Mouse (Mus musculus): ENCODE data around the gene Cplx3. TPM values are rescaled to one million over a fixed set of nuclear protein-coding genes. Genes with fewer than 3 reads are reported as not detected.

Gene Cplx3
- polyA plus RNA-seq, 1 experiment from 2014 or later: not detected

GRCm38 (mm10) chr9:57598851-57599563, 7.1 kb downstream of the Cplx3 start:
- Histone ChIP-seq H3K4me3 (no peak overlapping the region), H3K9me3 (replicated peaks) (no peaks in the 10 kb centered on the region), H3K4me1 (replicated peaks) (peaks cover 38% of the 10 kb centered on the region), H3K4me2 (no peak overlapping the region), H3K27ac (no peak overlapping the region), H3K9ac (no peak overlapping the region), H3K36me3 (peaks cover 13% of the 10 kb centered on the region; the same call in 1 of the 2 replicates), H3K27me3 (peaks cover 3% of the 10 kb centered on the region)
- ATAC-seq (replicated peaks; ENCODE audit: insufficient number of reproducible peaks, insufficient read depth, low FRiP score, low read depth): no peak
- WGBS: 62% methylated on average over 8 of the region's 8 CpGs

DNA sequence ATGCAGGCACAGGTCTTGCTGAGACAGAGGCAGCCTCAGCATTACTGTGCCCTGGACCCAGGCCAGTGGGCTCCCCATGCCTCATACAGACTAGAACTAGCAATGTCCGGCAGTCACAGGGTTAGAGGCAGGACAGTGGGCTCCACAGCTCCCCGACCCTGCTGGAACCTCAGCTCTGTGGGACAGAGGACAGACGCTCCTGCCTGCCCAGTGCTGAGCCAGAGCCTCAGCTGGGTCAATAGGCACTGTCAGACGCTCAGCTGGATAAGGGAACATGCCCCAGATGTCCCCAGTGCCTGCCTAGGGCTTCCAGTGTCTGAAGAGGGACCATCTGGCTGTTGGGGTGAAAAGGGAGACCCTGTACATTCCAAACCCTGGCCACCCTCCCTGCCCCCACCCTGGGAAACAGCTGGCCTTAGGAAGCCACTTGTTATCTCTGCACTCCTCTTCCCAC, 8.1 kb downstream of the Cplx3 start:
- no peak overlapping the region for H3K4me2 ChIP-seq
- H3K4me3 ChIP-seq: no peak overlapping the region
- ATAC-seq (replicated peaks; ENCODE audit: insufficient number of reproducible peaks, insufficient read depth, low FRiP score, low read depth): no peak
- H3K36me3 ChIP-seq: peaks cover 19% of the 10 kb centered on the region; the same call in 1 of the 2 replicates
- peaks cover 44% of the 10 kb centered on the region for H3K4me1 ChIP-seq (replicated peaks)
- H3K9me3 ChIP-seq (replicated peaks): no peaks in the 10 kb centered on the region
- H3K27me3 ChIP-seq: no peaks in the 10 kb centered on the region
- no peak overlapping the region for H3K9ac ChIP-seq
- WGBS: 17% methylated on average over 4 of the region's 4 CpGs
- H3K27ac ChIP-seq: no peak overlapping the region

DNA sequence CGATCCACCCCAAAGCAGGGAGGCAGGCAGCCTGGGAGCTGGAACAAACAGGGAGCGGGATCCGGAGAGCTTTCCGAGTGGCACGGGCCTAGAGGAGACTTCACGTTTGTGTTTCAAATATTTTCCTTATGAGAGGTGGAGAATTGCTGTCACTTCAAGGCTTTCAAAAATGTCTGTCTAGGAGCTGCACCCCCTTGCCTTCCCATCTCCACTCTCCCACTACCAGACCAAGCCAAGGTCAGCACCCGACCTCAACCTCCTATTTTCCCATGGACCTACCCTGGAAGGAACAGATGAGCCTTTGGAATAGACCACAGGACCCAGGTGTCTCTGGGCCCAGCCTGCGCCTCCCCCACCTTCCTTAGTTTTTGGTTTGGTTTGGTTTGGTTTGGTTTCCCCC, 8.8 kb downstream of the Cplx3 start:
- Histone ChIP-seq H3K27me3 (no peaks in the 10 kb centered on the region), H3K4me2 (no peak overlapping the region), H3K4me1 (replicated peaks) (peaks cover 41% of the 10 kb centered on the region), H3K9ac (no peak overlapping the region), H3K9me3 (replicated peaks) (no peaks in the 10 kb centered on the region), H3K27ac (no peak overlapping the region), H3K4me3 (no peak overlapping the region), H3K36me3 (peaks cover 25% of the 10 kb centered on the region; the same call in 1 of the 2 replicates)
- WGBS: 80% methylated on average over 8 of the region's 8 CpGs
- ATAC-seq (replicated peaks; ENCODE audit: insufficient number of reproducible peaks, insufficient read depth, low FRiP score, low read depth): no peak

DNA sequence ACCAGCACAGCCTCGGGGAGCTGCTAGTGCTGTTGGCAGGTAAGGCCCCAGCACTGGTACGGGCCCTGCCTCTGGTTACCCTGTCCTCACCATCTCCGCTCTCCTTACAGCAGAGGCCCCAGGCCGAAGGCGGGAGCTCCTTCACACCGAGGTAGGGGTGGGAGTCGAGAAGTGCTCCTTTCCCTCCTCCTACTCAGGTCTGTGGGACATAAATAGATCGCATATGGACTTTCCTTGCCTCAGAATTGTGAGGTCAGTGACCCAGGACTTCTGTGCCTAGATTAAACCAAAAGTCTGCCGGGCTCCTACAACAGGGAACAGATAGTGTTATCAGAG, 11.9 kb downstream of the Cplx3 start:
- no peaks in the 10 kb centered on the region for H3K9me3 ChIP-seq (replicated peaks)
- peaks cover 28% of the 10 kb centered on the region for H3K4me1 ChIP-seq (replicated peaks)
- 50% methylated on average over 9 of the region's 9 CpGs for WGBS
- no peak for ATAC-seq (replicated peaks; ENCODE audit: insufficient number of reproducible peaks, insufficient read depth, low FRiP score, low read depth)
- H3K36me3 ChIP-seq: peaks cover 29% of the 10 kb centered on the region; the same call in 1 of the 2 replicates
- H3K4me2 ChIP-seq: no peak overlapping the region
- no peak overlapping the region for H3K27ac ChIP-seq
- no peaks in the 10 kb centered on the region for H3K27me3 ChIP-seq
- H3K9ac ChIP-seq: no peak overlapping the region
- H3K4me3 ChIP-seq: no peak overlapping the region

GRCm38 (mm10) chr9:57593454-57594173, 12.5 kb downstream of the Cplx3 start:
- Histone ChIP-seq H3K9me3 (replicated peaks) (no peaks in the 10 kb centered on the region), H3K36me3 (peaks cover 29% of the 10 kb centered on the region; the same call in 1 of the 2 replicates), H3K27ac (no peak overlapping the region), H3K4me3 (no peak overlapping the region), H3K9ac (no peak overlapping the region), H3K4me1 (replicated peaks) (peaks cover 34% of the 10 kb centered on the region), H3K27me3 (no peaks in the 10 kb centered on the region), H3K4me2 (no peak overlapping the region)
- WGBS: 56% methylated on average over 12 of the region's 12 CpGs
- no peak for ATAC-seq (replicated peaks; ENCODE audit: insufficient number of reproducible peaks, insufficient read depth, low FRiP score, low read depth)

GRCm38 (mm10) chr9:57590726-57591125, 15.4 kb downstream of the Cplx3 start:
- Histone ChIP-seq H3K9ac (no peak overlapping the region), H3K4me1 (replicated peaks) (peaks cover 25% of the 10 kb centered on the region), H3K36me3 (peaks cover 26% of the 10 kb centered on the region; the same call in 1 of the 2 replicates), H3K4me2 (peak overlapping the region; percentile 85; the same call in 1 of the 2 replicates), H3K27me3 (no peaks in the 10 kb centered on the region), H3K27ac (no peak overlapping the region), H3K4me3 (no peak overlapping the region), H3K9me3 (replicated peaks) (no peaks in the 10 kb centered on the region)
- 39% methylated on average over 5 of the region's 5 CpGs for WGBS
- no peak for ATAC-seq (replicated peaks; ENCODE audit: insufficient number of reproducible peaks, insufficient read depth, low FRiP score, low read depth)

DNA sequence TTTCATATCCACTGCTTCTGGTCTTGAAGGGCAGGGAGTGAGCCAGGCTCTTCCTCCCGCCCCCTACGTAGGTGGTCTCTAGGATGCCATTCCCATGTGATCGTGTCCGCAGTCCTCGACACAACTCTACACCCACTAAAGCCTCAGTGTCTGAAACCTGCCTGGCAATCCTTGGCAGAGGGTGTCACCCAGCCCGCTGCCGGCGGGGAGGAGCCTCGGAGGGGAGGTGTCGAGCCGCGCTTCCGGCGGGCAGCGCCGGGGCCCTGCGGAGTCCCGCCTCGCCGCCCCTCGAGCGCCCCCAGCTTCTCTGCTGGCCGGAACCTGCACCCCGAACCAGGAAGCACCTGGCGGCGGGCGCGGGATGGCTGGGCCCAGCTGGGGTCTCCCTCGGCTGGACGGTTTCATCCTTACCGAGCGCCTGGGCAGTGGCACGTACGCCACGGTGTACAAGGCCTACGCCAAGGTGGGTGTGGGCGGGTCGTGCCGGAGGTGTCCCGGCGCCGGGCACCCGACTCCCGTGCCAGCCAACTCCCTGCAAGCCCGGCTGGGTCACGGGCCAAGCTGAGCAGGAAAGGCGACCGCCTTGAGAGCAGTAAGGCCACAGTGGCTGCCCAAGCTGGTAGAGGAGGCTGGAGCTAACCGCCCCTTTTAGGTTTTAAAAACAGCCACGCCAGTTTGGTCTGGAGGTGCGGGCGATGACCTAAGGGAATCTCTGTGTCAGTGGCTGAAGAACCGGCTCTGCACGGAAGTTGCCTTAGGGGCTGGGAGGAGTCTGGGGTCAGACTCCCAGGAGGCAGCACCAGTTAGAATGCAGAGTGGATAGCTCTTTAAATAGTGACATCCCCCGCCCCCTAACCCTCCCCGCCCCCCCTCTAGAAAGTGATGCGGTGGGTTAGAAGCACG, 16.6 kb downstream of the Cplx3 start, which contains the start of gene Ulk3:
Gene Ulk3, plus strand, starts transcription at position 229 of the 903 bp plus-strand sequence.
- Histone ChIP-seq H3K9me3 (replicated peaks) (no peaks in the 10 kb centered on the region), H3K27ac (peak within 1 kb of the TSS; percentile 87), H3K36me3 (peaks cover 21% of the 10 kb centered on the region; the same call in 1 of the 2 replicates), H3K9ac (peak within 1 kb of the TSS; percentile 81), H3K4me2 (peak within 1 kb of the TSS; percentile 85), H3K27me3 (no peaks in the 10 kb centered on the region), H3K4me1 (replicated peaks) (peaks cover 25% of the 10 kb centered on the region), H3K4me3 (peak within 1 kb of the TSS; percentile 78)
- peak; percentile 83 for ATAC-seq (replicated peaks; ENCODE audit: insufficient number of reproducible peaks, insufficient read depth, low FRiP score, low read depth)
- WGBS: under 1% methylated on average over 58 of the region's 58 CpGs

DNA sequence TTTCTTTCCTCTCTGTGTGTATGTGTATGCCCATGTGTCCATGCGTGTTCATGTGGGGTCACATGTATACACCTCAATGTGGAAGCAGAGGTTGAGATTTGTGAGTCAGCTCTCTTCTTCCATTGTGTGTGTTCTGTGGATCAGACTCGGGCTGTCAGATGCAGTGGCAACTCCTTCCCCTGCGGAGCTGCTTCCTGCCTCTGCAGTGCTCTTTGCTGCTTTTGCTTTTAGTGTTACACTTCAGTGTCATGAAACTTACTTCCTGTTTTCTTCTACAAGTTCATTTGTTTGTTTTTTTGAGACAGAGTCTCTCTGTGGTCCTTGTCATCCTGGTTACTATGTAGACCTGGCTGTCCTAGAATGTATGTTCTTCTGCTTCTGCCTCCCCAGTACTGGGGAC, 21.1 kb downstream of the Cplx3 start:
- 88% methylated on average over 3 of the region's 3 CpGs for WGBS
- Histone ChIP-seq H3K4me3 (no peak overlapping the region), H3K9me3 (replicated peaks) (no peaks in the 10 kb centered on the region), H3K4me1 (replicated peaks) (peaks cover 12% of the 10 kb centered on the region), H3K27me3 (no peaks in the 10 kb centered on the region), H3K9ac (no peak overlapping the region), H3K27ac (no peak overlapping the region), H3K4me2 (no peak overlapping the region), H3K36me3 (peaks cover 45% of the 10 kb centered on the region)
- ATAC-seq (replicated peaks; ENCODE audit: insufficient number of reproducible peaks, insufficient read depth, low FRiP score, low read depth): no peak

DNA sequence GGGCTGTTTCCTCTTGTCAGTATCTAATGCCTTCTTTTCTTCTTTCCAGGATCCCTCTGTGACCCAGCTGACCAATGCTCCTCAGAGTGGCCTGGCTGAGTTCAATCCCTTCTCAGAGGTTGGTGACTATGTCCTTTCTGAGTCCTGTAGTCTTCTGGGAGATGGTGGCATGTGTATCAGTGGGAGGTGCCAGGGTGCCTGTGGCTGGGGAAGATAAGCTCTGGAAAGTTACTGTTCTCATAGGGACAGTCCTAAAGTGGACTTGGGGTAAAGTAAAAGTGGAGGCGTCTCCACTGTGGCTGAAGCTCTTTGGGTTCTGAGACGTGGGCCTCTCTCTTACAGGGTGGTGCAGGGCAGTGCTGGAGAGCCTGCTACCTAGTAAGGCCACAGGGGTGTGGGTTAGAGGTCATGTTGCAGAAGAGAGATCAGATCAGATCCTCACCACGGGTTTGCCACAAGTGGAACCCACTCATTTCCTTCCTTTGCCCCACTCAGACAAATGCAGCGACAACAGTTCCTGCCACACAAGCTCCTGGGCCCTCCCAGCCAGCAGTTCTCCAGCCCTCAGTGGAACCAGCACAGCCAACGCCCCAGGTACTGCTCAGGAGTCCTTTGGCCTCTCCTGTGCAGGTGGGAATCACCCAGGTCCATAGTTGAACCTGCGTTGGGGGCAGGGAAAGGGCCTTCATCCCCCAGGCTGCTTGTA, 28.8 kb downstream of the Cplx3 start:
- Histone ChIP-seq H3K27me3 (no peaks in the 10 kb centered on the region), H3K9ac (no peak overlapping the region), H3K4me3 (no peak overlapping the region), H3K36me3 (peaks cover 32% of the 10 kb centered on the region), H3K4me1 (replicated peaks) (no peaks in the 10 kb centered on the region), H3K4me2 (no peak overlapping the region), H3K27ac (no peak overlapping the region), H3K9me3 (replicated peaks) (no peaks in the 10 kb centered on the region)
- WGBS: 72% methylated on average over 6 of the region's 6 CpGs
- no peak for ATAC-seq (replicated peaks; ENCODE audit: insufficient number of reproducible peaks, insufficient read depth, low FRiP score, low read depth)

DNA sequence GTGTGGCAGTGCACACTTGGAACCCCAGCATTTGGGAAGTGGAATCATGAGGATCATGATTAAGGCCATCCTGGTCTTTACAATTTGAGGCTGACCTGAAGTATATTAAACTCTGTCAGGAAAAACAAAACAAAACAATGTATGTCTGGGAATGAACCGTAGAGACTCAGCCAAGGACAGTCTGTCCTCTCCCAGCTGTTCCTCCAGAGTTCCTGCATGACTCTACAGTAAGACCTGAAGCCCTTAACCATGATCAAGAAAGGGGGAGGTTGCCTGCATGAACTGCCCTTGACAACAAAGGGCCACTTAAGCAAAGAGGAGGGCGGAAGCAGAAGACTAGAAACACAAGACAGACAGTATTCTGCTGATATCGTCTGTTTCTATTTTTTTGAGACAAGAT, 30.5 kb downstream of the Cplx3 start:
- Histone ChIP-seq H3K4me3 (no peak overlapping the region), H3K27ac (no peak overlapping the region), H3K9me3 (replicated peaks) (no peaks in the 10 kb centered on the region), H3K9ac (no peak overlapping the region), H3K4me1 (replicated peaks) (no peaks in the 10 kb centered on the region), H3K36me3 (peaks cover 24% of the 10 kb centered on the region), H3K4me2 (no peak overlapping the region), H3K27me3 (no peaks in the 10 kb centered on the region)
- WGBS: 61% methylated on average over 3 of the region's 3 CpGs
- ATAC-seq (replicated peaks; ENCODE audit: insufficient number of reproducible peaks, insufficient read depth, low FRiP score, low read depth): no peak
